Mouse (Mus musculus) midbrain, embryonic 15.5 days (tissue): ENCODE data around the gene Ube2f. TPM values are rescaled to one million over a fixed set of nuclear protein-coding genes. Genes with fewer than 3 reads are reported as not detected.

Experiments used
- ATAC-seq: fragments of 200-750 bp; cut with Nextera tagmentation; replicated peaks from 2 replicates; pipeline ENCODE4 v1.8.0; 2017; ENCODE audit warnings: moderate TSS enrichment
- H3K27ac ChIP-seq: fragments of 300-500 bp; sonication (generic); 2 replicates; pipeline ENCODE4 v1.5.1; 2015; ENCODE audit warnings: mild to moderate bottlenecking, inconsistent platforms
- H3K27me3 ChIP-seq: fragments of 300-500 bp; sonication (generic); replicated peaks from 2 replicates; pipeline ENCODE4 v1.6.1; 2015; ENCODE audit warnings: inconsistent platforms
- H3K36me3 ChIP-seq: fragments of 300-500 bp; sonication (generic); replicated peaks from 2 replicates; pipeline ENCODE4 v1.6.1; 2015; ENCODE audit warnings: inconsistent platforms
- H3K4me1 ChIP-seq: fragments of 300-500 bp; sonication (generic); 2 replicates; pipeline ENCODE4 v1.6.1; 2015; ENCODE audit warnings: inconsistent platforms
- H3K4me2 ChIP-seq: fragments of 300-500 bp; sonication (generic); 2 replicates; pipeline ENCODE4 v1.6.1; 2015; ENCODE audit warnings: inconsistent platforms, mild to moderate bottlenecking, moderate library complexity
- H3K4me3 ChIP-seq: fragments of 300-500 bp; sonication (generic); 2 replicates; pipeline ENCODE4 v1.5.1; 2015; ENCODE audit warnings: mild to moderate bottlenecking, inconsistent platforms
- H3K9ac ChIP-seq: fragments of 300-500 bp; sonication (generic); 2 replicates; pipeline ENCODE4 v1.6.1; 2015; ENCODE audit warnings: mild to moderate bottlenecking, inconsistent platforms
- H3K9me3 ChIP-seq: fragments of 300-500 bp; sonication (generic); 2 replicates; pipeline ENCODE4 v1.6.1; 2016; ENCODE audit warnings: inconsistent platforms
- whole genome bisulfite sequencing: fragments of 180-500 bp; shearing (Covaris S2); methylation state at CpG from one replicate; pipeline ENCODE4 v1.1.7; 2015; ENCODE audit warnings: mixed read lengths; 5-methylcytosine and 5-hydroxymethylcytosine counted together
- polyA plus RNA-seq: library from polyadenylated mRNA; unstranded; fragments of >200 nt; fragmentation: Nextera tagmentation; extraction: Ambion mirVana; gene quantifications from 2 replicates; pipeline ENCODE4 v1.2.1, GENCODE M21; 2015

Gene Ube2f
- polyA plus RNA-seq, 1 experiment from 2014 or later = 58.5 TPM

GRCm38 (mm10) chr1:91215981-91216380 is 34.1 kb upstream of the Ube2f start:
- Histone ChIP-seq H3K27me3 (no peaks in the 10 kb centered on the region), H3K9me3 (no peaks in the 10 kb centered on the region), H3K36me3 (no peaks in the 10 kb centered on the region), H3K9ac (no peak overlapping the region), H3K4me1 (peaks cover 9% of the 10 kb centered on the region; the same call in 1 of the 2 replicates), H3K27ac (no peak overlapping the region), H3K4me3 (no peak overlapping the region), H3K4me2 (no peak overlapping the region)
- WGBS = 56% methylated on average over 1 of the region's 1 CpGs
- ATAC-seq = no peak

GRCm38 (mm10) chr1:91216504-91217267 is 33.4 kb upstream of the Ube2f start:
- H3K27ac ChIP-seq = no peak overlapping the region
- no peak for ATAC-seq
- H3K36me3 ChIP-seq = no peaks in the 10 kb centered on the region
- peaks cover 3% of the 10 kb centered on the region; the same call in 1 of the 2 replicates for H3K4me1 ChIP-seq
- H3K27me3 ChIP-seq = no peaks in the 10 kb centered on the region
- H3K9me3 ChIP-seq = no peaks in the 10 kb centered on the region
- H3K4me2 ChIP-seq = no peak overlapping the region
- no peak overlapping the region for H3K4me3 ChIP-seq
- 60% methylated on average over 10 of the region's 10 CpGs for WGBS
- no peak overlapping the region for H3K9ac ChIP-seq

- Histone ChIP-seq H3K27me3 (no peaks in the 10 kb centered on the region), H3K9me3 (no peaks in the 10 kb centered on the region), H3K4me3 (no peak overlapping the region), H3K4me1 (no peaks in the 10 kb centered on the region), H3K4me2 (no peak overlapping the region), H3K27ac (no peak overlapping the region), H3K9ac (no peak overlapping the region), H3K36me3 (no peaks in the 10 kb centered on the region)
- WGBS = 91% methylated on average over 7 of the region's 7 CpGs
- ATAC-seq = no peak
Observed at GRCm38 (mm10) chr1:91219641-91220321, 30.3 kb upstream of the Ube2f start.

- Histone ChIP-seq H3K4me3 (no peak overlapping the region), H3K4me2 (no peak overlapping the region), H3K27ac (no peak overlapping the region), H3K27me3 (no peaks in the 10 kb centered on the region), H3K9ac (no peak overlapping the region), H3K4me1 (no peaks in the 10 kb centered on the region), H3K36me3 (no peaks in the 10 kb centered on the region), H3K9me3 (no peaks in the 10 kb centered on the region)
- 90% methylated on average over 3 of the region's 3 CpGs for WGBS
- ATAC-seq = no peak
Observed at GRCm38 (mm10) chr1:91220322-91220672, 29.8 kb upstream of the Ube2f start.

DNA sequence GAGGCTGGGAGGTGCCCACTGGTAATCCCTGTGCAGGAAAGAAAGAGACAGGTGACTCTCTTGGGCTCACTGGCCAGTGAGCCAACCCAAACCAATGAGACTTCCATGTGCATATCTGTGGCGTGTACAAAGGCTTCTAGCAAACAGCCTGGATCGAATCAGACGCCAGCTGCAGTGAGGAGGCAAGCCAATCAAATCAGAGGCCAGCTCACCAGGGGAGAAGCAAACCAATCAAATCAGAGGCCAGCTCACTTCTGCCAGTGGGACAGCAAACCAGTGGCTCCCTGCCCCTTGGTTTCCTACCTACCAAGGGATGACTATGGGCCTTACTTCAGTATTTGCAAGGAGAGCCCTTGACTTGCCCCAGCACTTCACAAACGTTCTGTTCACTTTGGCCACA is 23.5 kb upstream of the Ube2f start:
- 69% methylated on average over 4 of the region's 4 CpGs for WGBS
- ATAC-seq = no peak
- no peak overlapping the region for H3K4me2 ChIP-seq

DNA sequence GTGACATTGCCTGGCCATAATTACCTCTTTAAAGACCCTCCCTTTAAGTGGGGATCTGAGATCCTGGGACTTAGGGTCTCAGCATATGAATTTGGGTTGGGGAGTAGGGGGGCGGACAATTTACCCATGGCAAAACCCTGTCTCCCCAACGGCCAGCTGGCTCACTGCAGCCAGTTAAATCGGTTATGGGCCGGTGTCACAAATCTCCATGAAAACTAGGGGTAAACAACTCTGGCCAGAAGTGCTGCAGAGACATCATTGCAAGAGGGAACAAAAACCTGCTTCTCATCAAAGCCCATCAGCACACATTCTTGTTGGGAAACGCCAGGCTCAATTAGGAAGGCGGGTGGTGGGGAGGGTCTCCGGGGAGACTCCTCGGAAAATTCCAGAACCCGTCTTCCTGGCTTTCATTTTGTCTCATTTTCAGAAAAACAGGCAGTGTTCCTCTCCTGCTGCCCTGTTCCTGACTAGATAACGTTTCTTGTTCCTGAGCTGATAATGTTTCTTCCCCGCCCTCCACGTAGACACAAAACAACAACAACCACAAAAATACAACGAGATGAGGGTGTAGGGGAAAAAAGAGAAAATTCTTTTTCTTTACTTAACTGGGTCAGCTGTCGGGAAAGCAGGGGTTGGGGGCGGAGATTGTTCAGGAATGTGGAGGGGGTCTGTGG is 22.6 kb upstream of the Ube2f start:
- Histone ChIP-seq H3K4me3 (no peak overlapping the region), H3K36me3 (no peaks in the 10 kb centered on the region), H3K4me1 (no peaks in the 10 kb centered on the region), H3K27me3 (no peaks in the 10 kb centered on the region), H3K9me3 (no peaks in the 10 kb centered on the region), H3K27ac (no peak overlapping the region), H3K4me2 (no peak overlapping the region), H3K9ac (no peak overlapping the region)
- no peak for ATAC-seq
- WGBS = 67% methylated on average over 15 of the region's 15 CpGs

More for the DNA sequence above, 23.5 kb upstream of the Ube2f start:
- no peaks in the 10 kb centered on the region for H3K27me3 ChIP-seq
- H3K9me3 ChIP-seq = no peaks in the 10 kb centered on the region
- no peak overlapping the region for H3K9ac ChIP-seq
- no peak overlapping the region for H3K27ac ChIP-seq
- no peaks in the 10 kb centered on the region for H3K4me1 ChIP-seq
- no peaks in the 10 kb centered on the region for H3K36me3 ChIP-seq
- no peak overlapping the region for H3K4me3 ChIP-seq

- Histone ChIP-seq H3K9me3 (no peaks in the 10 kb centered on the region), H3K27me3 (no peaks in the 10 kb centered on the region), H3K4me1 (no peaks in the 10 kb centered on the region), H3K36me3 (no peaks in the 10 kb centered on the region), H3K4me3 (no peak overlapping the region), H3K9ac (no peak overlapping the region), H3K27ac (no peak overlapping the region), H3K4me2 (no peak overlapping the region)
- ATAC-seq = no peak
- WGBS = 57% methylated on average over 6 of the region's 6 CpGs
Observed at GRCm38 (mm10) chr1:91231142-91231541, 19.0 kb upstream of the Ube2f start.

DNA sequence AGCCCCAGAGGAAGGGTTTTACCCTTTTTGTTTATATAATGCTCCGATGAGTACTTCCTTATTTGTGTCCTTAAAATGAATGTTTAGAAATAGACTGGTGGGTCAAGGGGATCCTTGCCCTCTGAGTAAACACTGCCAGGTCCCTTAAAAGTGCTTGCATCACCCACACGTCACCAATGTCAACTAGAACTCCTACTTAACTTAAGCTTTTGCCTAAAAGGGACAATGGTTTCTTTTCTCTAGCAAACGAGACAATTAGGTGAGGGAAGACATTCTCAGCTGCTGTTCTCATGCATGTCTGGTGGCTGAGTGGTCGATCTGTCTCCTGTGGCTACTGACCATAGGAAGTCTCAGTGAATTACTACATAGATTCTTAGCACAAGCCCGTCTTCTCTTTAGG is 18.2 kb upstream of the Ube2f start:
- H3K36me3 ChIP-seq = no peaks in the 10 kb centered on the region
- H3K27ac ChIP-seq = no peak overlapping the region
- 57% methylated on average over 5 of the region's 5 CpGs for WGBS
- H3K27me3 ChIP-seq = no peaks in the 10 kb centered on the region
- no peak overlapping the region for H3K4me3 ChIP-seq
- H3K9ac ChIP-seq = no peak overlapping the region
- no peak for ATAC-seq
- no peaks in the 10 kb centered on the region for H3K9me3 ChIP-seq
- no peak overlapping the region for H3K4me2 ChIP-seq
- H3K4me1 ChIP-seq = no peaks in the 10 kb centered on the region

DNA sequence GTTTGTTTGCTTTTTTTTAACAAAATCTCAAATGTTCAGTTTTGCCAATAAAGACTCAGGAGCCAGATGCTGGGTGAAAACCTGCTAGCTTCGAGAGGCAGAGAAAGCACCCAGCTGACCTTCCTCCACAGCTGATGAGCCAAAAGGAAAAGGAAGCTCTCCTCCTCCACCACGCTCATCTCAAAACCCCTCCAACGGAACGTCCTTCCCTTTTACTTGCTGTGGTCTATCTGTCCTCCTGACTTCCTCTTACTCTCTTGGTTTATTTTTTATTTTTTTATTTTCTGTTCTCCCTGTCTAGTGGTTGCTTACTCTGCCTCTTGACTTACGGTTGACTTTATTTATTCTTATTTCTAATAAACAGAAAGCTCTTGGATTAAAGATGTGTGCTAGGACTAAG is 14.7 kb upstream of the Ube2f start:
- 85% methylated on average over 5 of the region's 5 CpGs for WGBS
- Histone ChIP-seq H3K4me1 (no peaks in the 10 kb centered on the region), H3K4me2 (no peak overlapping the region), H3K36me3 (no peaks in the 10 kb centered on the region), H3K9ac (no peak overlapping the region), H3K27ac (no peak overlapping the region), H3K4me3 (no peak overlapping the region), H3K27me3 (no peaks in the 10 kb centered on the region), H3K9me3 (no peaks in the 10 kb centered on the region)
- no peak for ATAC-seq

DNA sequence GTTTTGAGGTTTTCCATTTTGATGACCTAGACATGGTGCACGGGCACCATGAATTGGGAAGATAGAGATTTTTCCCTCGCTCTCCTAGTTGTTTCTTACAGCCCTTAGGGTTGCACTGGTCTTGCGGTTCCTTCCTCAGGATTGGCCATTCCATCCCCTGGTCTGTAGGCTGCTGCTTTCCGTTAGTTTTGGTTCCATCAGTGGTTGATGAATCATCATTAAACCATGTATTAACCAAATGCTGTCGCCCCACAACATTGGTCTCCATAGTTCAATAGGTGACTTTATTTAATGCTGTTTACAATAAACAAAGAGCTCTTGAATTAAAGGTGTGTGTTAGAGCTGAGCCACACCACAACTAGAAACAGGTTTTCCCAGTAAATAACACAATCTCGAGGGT is 12.4 kb upstream of the Ube2f start:
- Histone ChIP-seq H3K27ac (no peak overlapping the region), H3K4me1 (no peaks in the 10 kb centered on the region), H3K27me3 (no peaks in the 10 kb centered on the region), H3K4me3 (no peak overlapping the region), H3K9ac (no peak overlapping the region), H3K9me3 (no peaks in the 10 kb centered on the region), H3K36me3 (no peaks in the 10 kb centered on the region), H3K4me2 (no peak overlapping the region)
- WGBS = 91% methylated on average over 6 of the region's 6 CpGs
- no peak for ATAC-seq

DNA sequence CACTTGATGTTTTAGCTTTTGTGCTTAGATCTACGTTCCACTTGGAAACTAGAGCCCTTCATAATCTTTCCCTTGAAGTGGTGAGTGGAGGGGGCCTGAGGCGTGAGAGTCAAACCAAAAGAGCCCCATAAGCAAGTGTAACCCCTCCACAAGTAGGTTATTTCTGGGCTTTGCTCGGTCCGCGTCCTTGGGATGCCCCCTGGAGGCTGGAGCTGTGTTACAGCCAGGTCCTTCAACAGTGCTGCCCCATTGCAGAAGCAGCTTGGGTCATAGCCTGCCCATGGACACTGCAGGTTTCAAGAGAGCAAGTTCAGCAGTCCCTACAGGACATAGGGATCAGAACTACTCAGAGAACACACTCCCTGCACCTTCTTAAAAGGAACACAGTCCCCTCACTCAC is 11.0 kb upstream of the Ube2f start:
- no peaks in the 10 kb centered on the region for H3K36me3 ChIP-seq
- H3K27ac ChIP-seq = no peak overlapping the region
- H3K9ac ChIP-seq = no peak overlapping the region
- no peaks in the 10 kb centered on the region for H3K27me3 ChIP-seq
- 17% methylated on average over 5 of the region's 5 CpGs for WGBS
- H3K9me3 ChIP-seq = no peaks in the 10 kb centered on the region
- no peak overlapping the region for H3K4me3 ChIP-seq
- no peaks in the 10 kb centered on the region for H3K4me1 ChIP-seq
- ATAC-seq = no peak
- H3K4me2 ChIP-seq = no peak overlapping the region

- no peak overlapping the region for H3K9ac ChIP-seq
- WGBS = 83% methylated on average over 1 of the region's 1 CpGs
- no peak overlapping the region for H3K4me3 ChIP-seq
- no peak overlapping the region for H3K27ac ChIP-seq
- H3K36me3 ChIP-seq = no peaks in the 10 kb centered on the region
- H3K9me3 ChIP-seq = no peaks in the 10 kb centered on the region
- no peaks in the 10 kb centered on the region for H3K4me1 ChIP-seq
- no peak overlapping the region for H3K4me2 ChIP-seq
- H3K27me3 ChIP-seq = no peaks in the 10 kb centered on the region
- no peak for ATAC-seq
Observed at GRCm38 (mm10) chr1:91239800-91240199, 10.3 kb upstream of the Ube2f start.
